Mouse (Mus musculus): ENCODE measurements around the gene Cars2.
"Not testable (repeated sequence)": the region's sequence is repeated elsewhere in the genome, so short reads cannot be mapped to it uniquely, and the experiment has no call there.

Gene Cars2

DNA sequence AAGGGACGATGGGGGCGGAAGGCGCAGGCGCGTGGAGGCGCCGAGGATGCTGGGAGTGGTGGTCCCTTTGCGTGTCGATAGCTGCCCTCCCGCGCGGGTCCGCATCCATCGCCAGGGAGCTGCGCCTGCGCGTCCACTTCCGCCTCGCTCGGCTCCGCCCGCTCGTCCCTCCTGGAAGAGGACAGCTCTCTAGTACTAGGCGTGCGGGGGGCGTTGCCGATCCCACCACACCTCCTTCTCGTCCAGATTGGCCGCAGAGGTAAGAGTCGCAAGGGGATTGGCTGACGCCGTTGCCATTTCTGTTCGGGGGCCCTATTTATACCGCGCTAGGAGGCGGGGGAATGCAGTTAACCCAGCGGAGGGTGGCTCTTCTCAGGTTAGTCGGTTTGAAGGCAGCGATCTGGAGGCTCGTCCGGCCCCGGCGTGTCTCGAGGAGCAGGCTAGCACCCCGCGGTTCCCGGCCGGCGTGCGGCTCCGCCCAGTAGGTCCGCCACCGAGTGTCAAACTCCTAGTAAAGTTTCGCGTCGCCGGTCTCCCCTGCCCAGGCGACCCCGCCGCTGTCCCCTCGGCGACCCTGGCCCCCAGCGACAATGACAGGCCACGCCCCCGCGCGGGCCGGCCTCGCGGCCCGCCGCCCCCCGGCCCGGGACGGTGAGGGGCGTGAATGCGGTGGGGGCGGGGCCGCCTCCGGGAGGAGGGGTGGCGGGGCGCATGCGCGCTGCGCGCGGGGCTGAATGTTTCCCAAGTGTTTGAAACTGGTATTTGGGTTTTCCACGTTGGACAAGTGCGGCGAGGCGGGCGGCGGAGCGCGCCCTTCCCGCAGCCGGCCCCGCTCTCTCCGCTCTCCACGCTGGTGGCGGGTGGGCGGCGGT lies 5.4 kb upstream of the Cars2 start:
- DNase-seq = peak; percentile 99 to 100

DNA sequence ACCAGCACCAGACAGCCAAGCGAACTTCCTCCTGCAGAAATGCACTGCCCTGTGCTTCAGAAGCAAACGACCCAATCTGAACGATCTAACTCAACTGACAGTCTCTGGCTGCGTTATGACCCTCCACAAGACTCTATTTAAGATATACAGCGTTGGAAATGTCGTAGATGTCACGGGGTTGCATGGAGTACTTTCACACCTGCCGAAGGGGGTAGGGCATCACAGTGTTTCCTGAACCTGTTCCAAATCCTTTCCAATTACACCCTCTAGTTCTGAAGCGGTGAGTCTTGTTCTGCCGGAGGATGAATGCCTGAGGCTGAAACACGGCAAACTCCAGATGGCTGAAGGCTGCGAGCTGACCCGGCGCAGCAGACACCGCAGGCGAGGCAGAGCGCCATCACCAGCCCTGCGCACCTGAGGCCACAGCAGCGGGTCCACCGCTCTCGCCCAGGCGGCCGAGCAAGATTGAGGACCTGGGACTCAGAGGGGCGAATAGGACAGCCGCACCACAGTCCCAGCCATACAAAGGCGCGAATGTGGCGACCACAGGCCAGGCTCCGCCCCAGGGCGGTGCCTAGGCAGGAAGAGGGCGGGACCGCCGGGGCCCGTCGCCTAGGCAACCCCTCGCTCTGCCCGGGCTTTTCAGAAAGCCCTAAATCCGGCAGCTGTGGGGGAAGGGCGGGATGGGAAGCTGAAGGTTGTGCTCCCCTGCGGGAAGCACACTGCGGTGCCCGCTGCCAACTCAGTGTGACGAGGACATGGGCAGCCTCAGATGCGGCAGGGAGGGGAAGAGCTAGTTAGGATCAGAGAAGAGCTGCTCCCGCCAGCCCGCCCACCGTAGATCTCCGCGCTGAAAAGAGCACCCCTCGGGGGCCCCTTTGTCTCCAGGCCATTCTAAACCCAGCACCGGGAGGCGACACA lies 4.5 kb upstream of the Cars2 start, which contains the start of gene Ing1:
Gene Ing1 (plus strand): TSS at position 773 of the 921 bp plus-strand sequence.
- peak; percentile 94 to 96 for DNase-seq

DNA sequence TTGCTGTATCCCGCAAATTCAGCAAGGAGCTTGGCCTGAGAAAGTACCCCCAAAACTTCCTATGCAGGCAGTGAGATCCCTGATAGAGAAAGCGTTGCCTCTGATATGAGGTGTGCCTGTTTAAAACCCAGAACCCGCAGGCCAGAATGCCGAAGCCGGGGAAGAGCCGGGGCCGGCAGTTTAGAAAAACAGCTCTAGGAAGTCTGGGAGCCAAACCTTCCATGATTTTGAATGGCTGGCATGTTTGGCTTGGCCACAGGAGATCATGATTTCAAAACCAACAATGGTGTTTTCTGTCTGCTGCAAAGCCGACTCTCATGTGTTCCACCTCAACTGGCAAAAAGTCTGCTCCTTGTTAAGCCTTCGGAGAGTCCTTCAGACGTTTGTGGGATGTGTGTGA lies 1.8 kb upstream of the Cars2 start:
- DNase-seq = no peak

GRCm38 (mm10) chr8:11551497-11551896 lies 914 bp upstream of the Cars2 start:
- not testable (repeated sequence) for DNase-seq

DNA sequence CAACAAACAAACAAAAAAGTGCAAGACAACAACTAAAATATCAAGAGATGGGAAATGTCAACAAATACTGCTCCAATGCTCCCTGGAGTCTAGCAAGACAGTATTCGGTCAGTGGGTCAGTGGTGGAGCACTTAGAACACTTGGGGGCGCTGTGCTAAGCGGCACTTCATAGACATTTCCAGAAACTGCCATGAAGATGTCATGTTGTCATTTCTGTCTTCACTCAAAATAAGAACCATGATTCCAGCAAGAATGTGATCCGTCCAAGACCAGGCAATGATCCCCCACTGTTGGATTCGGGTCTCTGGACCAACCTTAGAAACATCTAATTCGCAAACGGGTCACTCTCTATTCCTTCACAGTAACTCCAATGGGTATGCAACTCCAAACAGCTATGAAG lies 877 bp downstream of the Cars2 start:
- peak; percentile 53 to 56 for DNase-seq

- no peak for DNase-seq
Observed at GRCm38 (mm10) chr8:11547063-11547462, 3.5 kb downstream of the Cars2 start.

DNA sequence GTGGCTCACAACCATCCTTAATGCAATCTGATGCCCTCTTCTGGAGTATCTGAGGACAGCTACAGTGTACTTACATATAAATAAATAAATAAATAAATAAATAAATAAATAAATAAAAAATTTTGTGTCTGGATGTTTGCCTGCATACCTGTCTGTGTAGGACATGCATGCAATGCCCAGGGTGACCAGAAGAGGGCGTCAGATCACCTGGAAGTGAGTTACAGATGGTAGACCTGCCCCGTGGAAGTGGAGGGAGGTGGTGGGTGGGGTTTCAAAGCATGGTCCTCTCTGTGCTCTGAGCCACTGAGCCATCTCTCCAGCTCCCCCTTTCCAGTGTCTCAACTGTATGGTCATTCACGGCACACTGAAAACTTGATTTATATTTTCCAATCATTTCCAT lies 6.2 kb downstream of the Cars2 start:
- DNase-seq = peak; percentile 57 to 61

- DNase-seq = no peak
Observed at GRCm38 (mm10) chr8:11542866-11543265, 7.7 kb downstream of the Cars2 start.

GRCm38 (mm10) chr8:11542031-11542430 lies 8.6 kb downstream of the Cars2 start:
- DNase-seq = no peak

DNA sequence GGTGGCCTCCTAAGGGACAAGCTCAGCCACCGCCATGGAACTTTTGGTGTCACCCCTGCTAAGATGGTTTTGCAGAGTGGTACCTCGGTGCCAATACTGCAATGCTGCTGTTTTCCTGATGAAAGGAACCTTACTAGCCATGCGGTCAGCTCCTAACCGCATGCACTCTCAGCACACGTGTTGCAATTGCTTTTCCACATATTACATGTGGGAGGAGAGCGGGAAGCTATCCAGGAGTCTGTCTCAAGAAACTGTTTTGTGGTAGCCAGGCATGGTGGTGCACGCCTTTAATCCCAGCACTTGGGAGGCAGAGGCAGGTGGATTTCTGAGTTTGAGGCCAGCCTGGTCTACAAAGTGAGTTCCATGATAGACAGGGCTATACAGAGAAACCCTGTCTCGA lies 10.4 kb downstream of the Cars2 start:
- DNase-seq = no peak

DNA sequence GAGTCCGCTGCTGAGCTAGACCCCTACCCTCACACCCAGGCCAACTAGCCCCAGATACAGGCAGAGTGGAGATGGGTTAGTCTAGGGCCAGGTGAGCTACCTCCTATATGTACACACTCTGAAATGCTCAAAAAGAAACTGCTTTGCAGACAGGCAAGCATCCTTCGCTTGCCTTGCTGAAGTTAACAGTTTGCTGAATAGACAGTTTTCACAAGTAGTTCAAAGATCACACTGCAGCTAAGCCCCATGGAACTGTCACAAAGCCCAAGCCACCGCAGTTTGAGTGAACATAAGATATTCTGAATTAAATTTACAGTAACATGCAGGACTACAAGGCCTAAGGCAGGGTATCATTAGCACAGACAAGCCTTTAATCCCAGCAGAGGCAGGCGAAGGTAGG lies 11.5 kb downstream of the Cars2 start:
- DNase-seq = no peak

GRCm38 (mm10) chr8:11534494-11534893 lies 16.1 kb downstream of the Cars2 start:
- no peak for DNase-seq

DNA sequence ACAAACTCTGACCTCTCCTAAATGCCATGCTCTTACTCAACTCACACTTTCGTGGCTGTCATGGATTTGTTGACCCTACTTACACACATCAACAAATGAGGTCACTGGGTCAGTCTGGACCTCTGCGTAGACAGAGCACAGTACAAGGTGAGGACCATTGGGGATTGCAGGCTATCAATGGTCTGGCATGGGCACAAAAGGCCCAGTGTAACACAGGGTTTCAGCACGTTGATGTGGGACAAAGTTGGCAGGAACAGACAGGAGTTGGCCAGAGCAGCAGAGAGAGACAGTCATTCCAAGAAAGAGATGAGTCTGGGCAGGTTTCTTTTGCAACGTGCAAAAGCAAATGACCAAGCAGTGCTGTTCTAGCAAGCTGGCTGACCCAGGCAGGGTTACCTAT lies 19.7 kb downstream of the Cars2 start:
- DNase-seq = no peak

DNA sequence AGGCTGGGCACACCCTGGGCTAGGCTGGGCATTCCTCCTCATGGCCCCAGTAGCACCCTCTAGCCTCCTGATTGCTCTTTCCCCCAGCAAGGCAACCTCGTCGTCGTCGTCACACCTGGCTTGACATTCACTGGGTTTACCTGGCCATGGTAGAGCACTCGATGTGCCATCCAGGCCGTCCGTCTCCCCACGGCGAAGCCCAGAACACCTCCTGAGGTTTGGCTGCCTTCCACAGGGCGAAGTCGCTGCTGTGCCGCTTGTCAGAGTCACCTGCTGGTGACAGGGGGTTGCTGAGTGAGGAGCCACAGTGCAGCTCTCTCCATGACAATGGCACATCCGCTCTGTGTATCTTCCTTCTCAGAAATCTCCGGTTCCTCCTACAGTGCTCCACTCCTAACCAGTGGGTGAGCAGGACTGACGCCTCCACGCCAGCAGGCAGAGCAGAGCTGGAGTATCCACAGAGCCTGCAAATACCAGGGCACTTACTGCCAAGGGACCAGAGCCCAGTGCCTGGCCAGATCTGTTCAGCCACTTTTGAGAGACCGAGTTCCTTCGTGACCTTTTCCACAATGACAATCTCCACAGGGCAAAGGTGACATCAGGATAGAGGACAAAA lies 20.3 kb downstream of the Cars2 start:
- no peak for DNase-seq

GRCm38 (mm10) chr8:11523331-11523730 lies 27.3 kb downstream of the Cars2 start:
- DNase-seq = no peak

DNA sequence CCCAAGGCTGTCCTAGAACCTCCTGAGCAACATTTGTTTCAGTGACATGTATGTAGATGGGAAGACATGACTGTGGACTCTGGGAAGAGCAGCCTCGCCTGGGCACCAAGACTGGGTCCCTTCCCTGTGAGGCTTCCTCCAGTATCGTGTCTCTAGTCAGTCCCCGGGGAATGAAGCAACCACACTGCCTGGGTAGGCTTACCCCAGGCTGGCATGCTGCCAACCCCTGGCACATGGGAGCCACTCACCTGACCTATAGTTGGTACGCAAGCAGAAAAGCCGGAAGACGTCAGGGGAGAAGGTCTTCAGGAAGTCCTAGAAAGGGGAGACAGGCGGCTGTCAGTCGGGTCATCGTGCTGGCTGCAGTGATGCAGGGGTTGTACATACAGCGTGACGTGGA lies 31.9 kb downstream of the Cars2 start:
- peak in 1 of 2 experiments; percentile 14 for DNase-seq

DNA sequence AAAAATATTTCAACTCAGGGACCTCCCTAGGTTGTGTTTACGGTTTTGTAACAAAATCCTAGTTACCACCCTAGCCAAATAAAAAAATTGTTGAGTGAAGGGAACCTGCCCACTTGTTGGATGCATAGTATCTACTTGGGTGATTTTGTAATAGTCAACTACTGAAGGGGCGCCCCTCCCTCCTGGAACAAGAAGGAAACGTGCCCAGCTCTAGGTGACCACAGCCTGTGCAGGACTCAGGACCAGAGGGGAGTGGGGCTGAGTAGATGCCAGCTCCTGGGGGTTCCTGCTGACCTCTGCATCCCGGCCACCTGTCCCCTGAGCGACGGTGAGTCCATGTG lies 32.6 kb downstream of the Cars2 start:
- DNase-seq = no peak

GRCm38 (mm10) chr8:11517366-11518055 lies 33.1 kb downstream of the Cars2 start:
- DNase-seq = no peak

- no peak for DNase-seq
Observed at GRCm38 (mm10) chr8:11516292-11516691, 34.3 kb downstream of the Cars2 start.

DNA sequence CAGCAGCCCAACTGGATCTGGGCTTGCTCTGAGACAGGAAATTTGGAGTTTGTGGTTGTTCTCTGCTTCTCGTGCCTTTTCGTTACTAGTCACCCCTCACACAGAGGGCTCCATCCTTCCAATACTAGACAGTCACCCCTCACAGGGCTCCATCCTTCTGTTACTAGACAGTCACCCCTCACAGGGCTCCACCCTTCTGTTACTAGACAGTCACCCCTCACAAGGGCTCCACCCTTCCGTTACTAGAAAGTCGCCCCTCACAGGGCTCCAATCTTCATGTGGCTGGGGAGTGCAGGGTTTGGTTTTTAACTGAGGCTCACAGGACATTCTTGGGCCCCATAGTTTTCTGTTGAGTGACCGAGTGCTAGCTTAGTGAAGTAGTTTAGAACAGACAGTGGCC lies 37.3 kb downstream of the Cars2 start:
- no peak for DNase-seq

- DNase-seq = no peak
Observed at GRCm38 (mm10) chr8:11512711-11513110, 37.9 kb downstream of the Cars2 start.

- no peak for DNase-seq
Observed at GRCm38 (mm10) chr8:11510971-11511370, 39.6 kb downstream of the Cars2 start.

DNA sequence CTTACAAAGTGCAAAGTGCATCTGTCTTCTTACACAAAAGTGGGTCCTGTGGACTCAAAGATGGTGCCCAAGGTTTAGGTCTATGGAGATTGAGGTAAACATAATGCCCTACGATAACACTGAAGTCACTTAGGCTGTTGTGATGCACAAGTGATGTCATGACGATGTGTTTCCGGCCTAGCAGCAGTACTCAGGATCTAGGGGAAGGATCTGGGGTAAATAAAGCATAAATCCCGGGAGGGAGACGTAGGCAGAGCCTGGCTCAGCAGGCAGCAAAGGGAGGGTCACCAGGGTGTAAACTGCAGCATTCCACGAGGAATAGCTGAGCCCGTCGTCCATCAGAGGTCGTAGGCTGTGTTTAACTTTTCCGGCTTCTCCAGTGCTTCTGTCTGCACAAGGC lies 41.7 kb downstream of the Cars2 start:
- no peak for DNase-seq
